Mouse (Mus musculus) heart, adult 2 months (tissue): ENCODE measurements at regions not wholly inside any gene's neighbourhood (a gene's known extent, or its start where the extent isn't known, plus 50 kb on each side); places are given as distances from the start of the nearest gene placed in this dataset.

Experiments used
- DNase-seq, 2 experiments: peaks; one replicate each; pipeline ENCODE4 v3.0.0; 2021
- H3K27ac ChIP-seq: fragments of 200-600 bp; 2 replicates; pipeline ENCODE4 v1.8.1; 2022
- H3K27me3 ChIP-seq: fragments of 200-500 bp; 2 replicates; pipeline ENCODE4 v1.6.1; 2012; ENCODE audit warnings: mild to moderate bottlenecking, low read length, inconsistent platforms, mixed read lengths; ENCODE audit not compliant: control insufficient read depth, insufficient read depth
- H3K36me3 ChIP-seq: fragments of 200-500 bp; 2 replicates; pipeline ENCODE4 v1.6.1; 2012; ENCODE audit warnings: low read length, inconsistent platforms; ENCODE audit not compliant: control insufficient read depth, insufficient read depth
- H3K4me1 ChIP-seq: fragments of 200-500 bp; 2 replicates; pipeline ENCODE4 v1.6.1; 2011; ENCODE audit warnings: low read length; ENCODE audit not compliant: control insufficient read depth, insufficient read depth
- H3K4me3 ChIP-seq: fragments of 200-600 bp; 2 replicates; pipeline ENCODE4 v1.8.1; 2022
- H3K79me2 ChIP-seq: fragments of 200-500 bp; replicated peaks from 2 replicates; pipeline ENCODE4 v1.6.1; 2012; ENCODE audit warnings: mild to moderate bottlenecking, inconsistent platforms, low read length, moderate library complexity, mixed read lengths; ENCODE audit not compliant: control insufficient read depth, insufficient read depth
- H3K9ac ChIP-seq: fragments of 200-500 bp; 2 replicates; pipeline ENCODE4 v1.6.1; 2012; ENCODE audit warnings: low read depth, mild to moderate bottlenecking, control low read depth, inconsistent platforms, low read length, mixed read lengths
- CTCF ChIP-seq: fragments of 200-600 bp; IDR thresholded peaks from 2 replicates; pipeline ENCODE4 v1.8.1; 2022; ENCODE audit warnings: antibody characterized with exemption, mild to moderate bottlenecking, moderate library complexity
- EP300 ChIP-seq: fragments of 200-500 bp; IDR thresholded peaks from 2 replicates; pipeline ENCODE4 v1.6.1; 2011; ENCODE audit warnings: low read depth, low read length, control low read depth; ENCODE audit not compliant: insufficient read depth
- POLR2A ChIP-seq: fragments of 200-500 bp; IDR thresholded peaks from 2 replicates; pipeline ENCODE4 v1.6.1; 2011; ENCODE audit warnings: mild to moderate bottlenecking, low read depth, low read length, control low read depth; ENCODE audit not compliant: insufficient read depth
- WGBS: fragments of 180-500 bp; shearing (Covaris S2); methylation state at CpG from one replicate; pipeline ENCODE4 v1.1.7; 2018; 5-methylcytosine and 5-hydroxymethylcytosine counted together
- intact Hi-C: fragments of 180-260 bp; cut with DNase I; formaldehyde crosslinking; loops from one replicate; pipeline ENCODE4 v1.15.1; 2025

- TF ChIP-seq CTCF (no peak), POLR2A (no peak), EP300 (no peak)
- Histone ChIP-seq H3K27me3 (no peaks in the 10 kb centered on the region), H3K4me3 (no peak overlapping the region), H3K27ac (no peak overlapping the region), H3K4me1 (no peaks in the 10 kb centered on the region), H3K36me3 (no peaks in the 10 kb centered on the region), H3K9ac (no peak overlapping the region), H3K79me2 (no peaks in the 10 kb centered on the region)
- 83% methylated on average over 3 of the region's 3 CpGs for WGBS
- intact Hi-C loops: no loop called here
- DNase-seq: no peak
These were observed 309.3 kb upstream of the Gm765 start for GRCm38 (mm10) chr6:98651827-98652226.

GRCm38 (mm10) chr6:98651315-98651714, 308.8 kb upstream of the Gm765 start:
- no peaks in the 10 kb centered on the region for H3K4me1 ChIP-seq
- no peaks in the 10 kb centered on the region for H3K27me3 ChIP-seq
- DNase-seq: no peak
- no peak overlapping the region for H3K4me3 ChIP-seq
- H3K27ac ChIP-seq: no peak overlapping the region
- H3K36me3 ChIP-seq: no peaks in the 10 kb centered on the region
- intact Hi-C loops: no loop called here
- TF ChIP-seq EP300 (no peak), CTCF (no peak), POLR2A (no peak)
- H3K9ac ChIP-seq: no peak overlapping the region
- H3K79me2 ChIP-seq: no peaks in the 10 kb centered on the region

GRCm38 (mm10) chr6:98640316-98640715, 297.8 kb upstream of the Gm765 start:
- TF ChIP-seq POLR2A (no peak), EP300 (no peak), CTCF (no peak)
- no peak overlapping the region for H3K9ac ChIP-seq
- H3K4me3 ChIP-seq: no peak overlapping the region
- intact Hi-C loops: no loop called here
- H3K27me3 ChIP-seq: no peaks in the 10 kb centered on the region
- DNase-seq: no peak
- H3K36me3 ChIP-seq: no peaks in the 10 kb centered on the region
- H3K79me2 ChIP-seq: no peaks in the 10 kb centered on the region
- no peak overlapping the region for H3K27ac ChIP-seq
- H3K4me1 ChIP-seq: no peaks in the 10 kb centered on the region
- 86% methylated on average over 5 of the region's 5 CpGs for WGBS

- no peak overlapping the region for H3K4me3 ChIP-seq
- no peaks in the 10 kb centered on the region for H3K27me3 ChIP-seq
- DNase-seq: no peak
- H3K36me3 ChIP-seq: no peaks in the 10 kb centered on the region
- no peaks in the 10 kb centered on the region for H3K4me1 ChIP-seq
- no peaks in the 10 kb centered on the region for H3K79me2 ChIP-seq
- intact Hi-C loops: no loop called here
- 72% methylated on average over 6 of the region's 6 CpGs for WGBS
- H3K9ac ChIP-seq: no peak overlapping the region
- no peak for TF ChIP-seq POLR2A
- no peak overlapping the region for H3K27ac ChIP-seq
These were observed 293.3 kb upstream of the Gm765 start for GRCm38 (mm10) chr6:98635816-98636215.

- Histone ChIP-seq H3K9ac (no peak overlapping the region), H3K4me3 (no peak overlapping the region), H3K79me2 (no peaks in the 10 kb centered on the region), H3K27me3 (no peaks in the 10 kb centered on the region), H3K4me1 (no peaks in the 10 kb centered on the region), H3K27ac (no peak overlapping the region), H3K36me3 (no peaks in the 10 kb centered on the region)
- intact Hi-C loops: no loop called here
- DNase-seq: no peak
- TF ChIP-seq POLR2A (no peak), CTCF (no peak), EP300 (no peak)
- WGBS: 18% methylated on average over 18 of the region's 18 CpGs
These were observed 289.9 kb upstream of the Gm765 start for GRCm38 (mm10) chr6:98632278-98633063.

GRCm38 (mm10) chr6:98631269-98631668, 288.7 kb upstream of the Gm765 start:
- Histone ChIP-seq H3K27me3 (no peaks in the 10 kb centered on the region), H3K79me2 (no peaks in the 10 kb centered on the region), H3K27ac (no peak overlapping the region), H3K4me1 (no peaks in the 10 kb centered on the region), H3K36me3 (no peaks in the 10 kb centered on the region), H3K4me3 (no peak overlapping the region), H3K9ac (no peak overlapping the region)
- DNase-seq: no peak
- TF ChIP-seq EP300 (no peak), CTCF (no peak), POLR2A (no peak)
- intact Hi-C loops: no loop called here
- 81% methylated on average over 8 of the region's 8 CpGs for whole genome bisulfite sequencing
